Mouse (Mus musculus) spleen, postnatal 0 days (tissue): ENCODE data around the gene Rasgrp4. TPM values are rescaled to one million over a fixed set of nuclear protein-coding genes. Genes with fewer than 3 reads are reported as not detected.

Source experiments
- polyA plus RNA-seq: library from polyadenylated mRNA; unstranded; fragments of >200 nt; fragmentation: Nextera tagmentation; extraction: Ambion mirVana; gene quantifications from 2 replicates; pipeline ENCODE4 v1.2.1, GENCODE M21; 2015

Rasgrp4 gene
- polyA plus RNA-seq: 8.2 and 8.8 TPM in 2 replicates

DNA sequence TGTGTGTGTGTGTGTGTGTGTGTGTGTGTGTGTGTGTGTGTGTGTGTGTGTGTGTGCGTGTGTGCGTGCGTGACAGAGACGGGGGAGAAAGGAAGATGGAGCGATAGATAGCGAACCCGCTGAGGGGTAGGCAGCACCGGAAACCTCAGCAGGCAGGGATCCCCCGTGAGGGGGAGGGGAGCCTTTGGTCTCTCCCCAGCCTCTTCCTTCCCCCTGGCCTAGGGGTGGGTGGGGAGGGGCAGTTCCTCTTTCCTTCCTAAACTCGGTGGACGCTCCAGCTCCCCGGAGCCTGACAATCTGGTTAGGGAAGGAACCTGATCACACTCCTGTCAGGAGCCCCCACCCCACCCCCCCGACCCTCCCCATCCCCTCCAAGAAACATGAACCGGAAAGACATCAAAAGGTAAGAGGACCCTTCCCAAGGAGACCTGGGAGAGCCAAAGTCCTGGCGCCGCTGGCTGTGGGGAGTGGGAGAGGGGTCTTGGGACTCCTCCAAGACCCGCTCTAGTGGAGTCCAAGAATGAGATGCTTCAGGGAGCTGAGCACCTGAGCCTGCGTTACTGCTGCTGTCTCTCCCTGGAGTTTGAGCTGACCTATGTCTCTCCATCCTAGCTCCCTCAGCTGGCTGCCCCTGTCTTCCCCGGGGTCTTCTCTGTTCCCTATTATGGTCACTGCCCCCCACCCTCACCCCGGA is at the start of gene Rasgrp4:
Rasgrp4 (plus strand) TSS at position 159 of the 694 bp plus-strand sequence.

DNA sequence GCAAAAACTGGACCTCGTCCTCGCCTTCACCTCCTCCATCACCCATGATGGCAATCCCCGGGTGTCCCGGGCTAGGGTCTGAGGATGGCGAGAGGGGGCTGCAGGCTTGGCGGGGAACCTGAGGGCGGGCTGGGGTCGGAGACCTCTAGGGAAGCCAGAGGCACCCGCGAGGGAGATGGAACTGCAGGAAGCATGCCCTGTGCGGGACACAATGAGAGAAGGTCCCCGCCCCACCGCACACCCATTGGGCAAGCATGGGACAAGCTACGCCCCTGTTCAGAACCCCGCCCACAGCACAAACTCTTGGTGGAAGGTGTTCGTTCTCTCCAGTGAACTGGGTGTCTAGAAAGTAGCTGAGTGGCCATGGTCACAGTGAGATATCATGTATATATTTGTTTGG is 9.7 kb upstream of the Rasgrp4 start, which contains the start of gene Ryr1:
Ryr1 (minus strand) TSS at position 210 of the 400 bp plus-strand sequence.

DNA sequence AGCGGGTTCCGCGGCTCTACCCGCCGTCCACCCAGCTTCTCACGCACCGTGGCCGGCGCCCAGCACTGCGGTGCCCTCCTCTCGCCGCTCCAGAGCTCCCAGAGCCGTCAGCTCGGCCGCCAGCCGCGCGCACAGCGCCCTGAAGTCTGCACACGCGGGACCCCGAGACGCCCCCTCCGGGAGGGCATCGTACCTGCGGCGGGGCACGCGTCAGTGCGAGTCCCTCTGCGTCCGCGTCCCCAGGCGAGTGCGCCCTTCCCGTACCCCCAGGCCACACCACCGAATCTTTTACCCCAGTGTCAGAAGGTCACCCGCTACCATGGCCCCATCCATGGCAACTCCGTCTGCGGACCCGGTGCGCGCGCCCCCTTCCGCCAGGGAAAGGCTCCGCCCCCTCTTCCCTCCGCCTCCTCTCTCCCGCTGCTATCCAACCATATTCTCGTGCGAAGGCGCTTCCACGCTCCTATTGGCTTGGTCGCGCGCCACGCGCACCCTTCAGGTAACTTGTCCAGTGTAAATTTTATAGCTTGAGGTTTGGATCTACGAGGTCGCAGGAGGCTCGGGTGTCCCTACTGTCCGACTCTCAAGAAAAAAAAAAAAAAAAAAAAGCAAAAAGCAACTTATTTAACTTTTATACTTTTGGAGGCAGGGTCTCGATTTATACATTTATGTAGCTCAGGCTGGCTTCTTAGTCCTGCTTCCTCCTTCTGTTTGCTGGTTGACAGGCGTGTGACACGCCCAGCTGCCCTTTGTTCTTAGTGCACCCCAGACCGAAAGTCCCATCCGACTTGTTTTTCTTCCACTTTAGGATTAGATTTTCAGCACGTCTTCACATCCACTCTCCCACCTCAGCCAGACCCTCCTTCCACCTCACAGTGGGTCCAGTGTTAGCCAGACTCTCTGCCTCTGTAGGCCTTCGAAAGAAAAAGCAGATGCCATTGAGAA is 21.5 kb downstream of the Rasgrp4 start, which contains the start of gene Fam98c:
Fam98c (minus strand) TSS at position 397 of the 945 bp plus-strand sequence.

DNA sequence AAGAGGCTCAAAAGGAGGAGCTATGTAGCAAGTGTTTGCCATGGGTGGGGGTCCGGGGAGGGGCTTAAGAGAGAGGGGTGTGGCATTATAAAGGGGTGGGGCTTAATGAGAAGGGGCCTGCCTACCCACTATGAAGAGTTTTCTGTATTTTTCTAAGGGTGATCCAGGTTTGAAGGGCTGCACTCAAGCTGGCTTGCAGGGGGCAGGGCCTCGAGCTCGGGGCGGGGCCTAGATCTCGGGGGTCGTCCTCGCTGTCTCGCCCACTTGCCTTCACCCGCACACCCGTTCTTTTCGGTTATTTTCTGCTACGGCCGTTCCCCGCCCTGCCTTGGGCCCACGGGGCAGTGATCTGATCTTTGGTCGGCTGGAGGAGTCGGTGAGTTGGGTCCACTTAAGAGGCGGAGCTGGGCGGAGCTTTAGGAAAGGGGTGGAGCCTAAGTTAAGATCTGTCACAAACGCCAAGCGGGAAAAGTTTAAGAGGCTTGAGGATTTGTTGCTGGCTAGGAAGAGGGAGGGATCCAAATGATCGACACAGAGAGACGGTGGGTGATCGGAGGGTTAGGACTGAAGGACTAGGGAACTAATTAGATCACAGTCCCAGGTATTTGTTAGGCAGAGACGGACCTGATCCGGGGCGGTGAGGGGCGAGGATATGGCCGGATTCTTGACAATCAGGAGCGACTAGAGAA is 35.6 kb downstream of the Rasgrp4 start, which contains the start of the genes Ggn and Spred3:
Ggn (plus strand) TSS at position 145 of the 689 bp plus-strand sequence.
Spred3 (minus strand) TSS at position 346 of the 689 bp plus-strand sequence.

DNA sequence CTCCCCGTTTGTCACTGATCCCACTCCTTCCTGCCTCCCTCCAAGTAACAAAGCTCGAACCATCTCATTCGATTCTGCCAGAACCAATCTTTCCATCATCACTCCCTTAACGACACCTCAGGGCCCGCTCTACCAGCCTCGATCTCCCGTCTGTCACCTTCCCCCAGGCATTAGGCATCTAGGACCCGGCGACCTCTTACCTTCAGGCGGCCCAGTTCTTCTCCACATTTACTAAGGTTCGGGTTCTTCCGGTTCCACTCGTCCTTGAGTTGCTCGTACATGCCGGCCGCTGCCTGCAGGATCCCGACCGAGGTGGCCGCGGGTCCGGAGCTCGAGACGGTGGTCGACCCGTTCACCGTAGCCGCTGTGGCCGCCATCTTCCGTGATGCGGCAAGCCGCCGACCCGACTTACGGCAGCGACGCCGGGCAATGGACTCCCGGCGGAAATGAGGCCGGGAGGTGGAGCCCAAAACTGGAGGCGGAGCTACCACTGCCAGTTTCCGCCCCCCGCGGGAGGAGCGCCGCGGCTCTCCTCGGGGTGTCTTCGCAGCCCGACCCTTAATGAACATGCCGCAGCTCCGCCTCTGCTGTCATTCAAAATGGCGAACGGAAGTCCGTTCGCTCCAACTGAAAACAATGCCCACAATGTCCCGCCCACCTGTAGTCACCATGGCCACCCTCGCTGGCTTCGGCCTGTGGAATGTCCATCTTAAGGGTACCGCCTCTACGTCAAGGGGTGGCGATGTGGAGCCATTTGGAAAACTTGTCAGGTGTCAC is 45.6 kb downstream of the Rasgrp4 start, which contains the start of gene Psmd8:
Psmd8 (minus strand) TSS at position 625 of the 777 bp plus-strand sequence.

Other genes starting within 250 kb of the Rasgrp4 start
- gene Actn4, start 172.5 kb upstream of the Rasgrp4 start, polyA plus RNA-seq: 114 and 117 TPM in 2 replicates
- gene Eif3k, start 153.0 kb upstream of the Rasgrp4 start, polyA plus RNA-seq: 346 and 382 TPM in 2 replicates
- gene Map4k1, start 152.8 kb upstream of the Rasgrp4 start, polyA plus RNA-seq: 50.9 and 57.2 TPM in 2 replicates
- 0.17 and 0.24 TPM in 2 replicates for gene Ryr1, start 9.7 kb upstream of the Rasgrp4 start, polyA plus RNA-seq
- 16.5 and 20.1 TPM in 2 replicates for gene Fam98c, start 21.4 kb downstream of the Rasgrp4 start, polyA plus RNA-seq
- 0.23 TPM in 2 replicates for gene Ggn, start 35.4 kb downstream of the Rasgrp4 start, polyA plus RNA-seq
- 0.54 and 0.76 TPM in 2 replicates for gene Spred3, start 35.6 kb downstream of the Rasgrp4 start, polyA plus RNA-seq
- gene Psmd8, start 45.9 kb downstream of the Rasgrp4 start, polyA plus RNA-seq: 157 and 158 TPM in 2 replicates
- 0.46 and 0.59 TPM in 2 replicates for gene Catsperg1, start 79.2 kb downstream of the Rasgrp4 start, polyA plus RNA-seq
- 1.5 and 1.7 TPM in 2 replicates for gene Kcnk6, start 97.7 kb downstream of the Rasgrp4 start, polyA plus RNA-seq
- gene Yif1b, start 103.5 kb downstream of the Rasgrp4 start, polyA plus RNA-seq: 47.2 and 53.1 TPM in 2 replicates
- 2.2 and 2.3 TPM in 2 replicates for gene 2200002D01Rik, start 113.6 kb downstream of the Rasgrp4 start, polyA plus RNA-seq
- gene Spint2, start 147.1 kb downstream of the Rasgrp4 start, polyA plus RNA-seq: 40.8 and 44.8 TPM in 2 replicates
- gene Ppp1r14a, start 154.5 kb downstream of the Rasgrp4 start, polyA plus RNA-seq: 27.1 and 27.3 TPM in 2 replicates
- 0.81 and 1.8 TPM in 2 replicates for gene Dpf1, start 169.1 kb downstream of the Rasgrp4 start, polyA plus RNA-seq